Mouse (Mus musculus) kidney, postnatal 25 days (tissue): ENCODE measurements around the gene Ltc4s.

ENCODE experiments used
- DNase-seq, 2 experiments: peaks; one replicate each; pipeline ENCODE4 v3.0.0; 2021; ENCODE audit warnings: mixed read lengths in 2 of 2

Gene Ltc4s

GRCm38 (mm10) chr11:50198219-50198846 lies 40.1 kb downstream of the Ltc4s start:
- no peak for DNase-seq

GRCm38 (mm10) chr11:50197500-50197899 lies 40.9 kb downstream of the Ltc4s start:
- DNase-seq = no peak

- no peak for DNase-seq
These were observed 43.6 kb downstream of the Ltc4s start for GRCm38 (mm10) chr11:50194793-50195192.

- DNase-seq = no peak
These were observed 44.3 kb downstream of the Ltc4s start for GRCm38 (mm10) chr11:50194070-50194469.

- no peak for DNase-seq
These were observed 46.1 kb downstream of the Ltc4s start for GRCm38 (mm10) chr11:50192278-50192677.

GRCm38 (mm10) chr11:50190362-50190761 lies 48.1 kb downstream of the Ltc4s start:
- DNase-seq = peak in 1 of 2 experiments; percentile 31

GRCm38 (mm10) chr11:50188682-50189081 lies 49.7 kb downstream of the Ltc4s start:
- DNase-seq = peak; percentile 48 to 64
